Mouse (Mus musculus): ENCODE results near the gene Jdp2. TPM values are rescaled to one million over a fixed set of nuclear protein-coding genes. Genes with fewer than 3 reads are reported as not detected.

Jdp2 gene
- total RNA-seq, 1 experiment: 15.9 TPM

DNA sequence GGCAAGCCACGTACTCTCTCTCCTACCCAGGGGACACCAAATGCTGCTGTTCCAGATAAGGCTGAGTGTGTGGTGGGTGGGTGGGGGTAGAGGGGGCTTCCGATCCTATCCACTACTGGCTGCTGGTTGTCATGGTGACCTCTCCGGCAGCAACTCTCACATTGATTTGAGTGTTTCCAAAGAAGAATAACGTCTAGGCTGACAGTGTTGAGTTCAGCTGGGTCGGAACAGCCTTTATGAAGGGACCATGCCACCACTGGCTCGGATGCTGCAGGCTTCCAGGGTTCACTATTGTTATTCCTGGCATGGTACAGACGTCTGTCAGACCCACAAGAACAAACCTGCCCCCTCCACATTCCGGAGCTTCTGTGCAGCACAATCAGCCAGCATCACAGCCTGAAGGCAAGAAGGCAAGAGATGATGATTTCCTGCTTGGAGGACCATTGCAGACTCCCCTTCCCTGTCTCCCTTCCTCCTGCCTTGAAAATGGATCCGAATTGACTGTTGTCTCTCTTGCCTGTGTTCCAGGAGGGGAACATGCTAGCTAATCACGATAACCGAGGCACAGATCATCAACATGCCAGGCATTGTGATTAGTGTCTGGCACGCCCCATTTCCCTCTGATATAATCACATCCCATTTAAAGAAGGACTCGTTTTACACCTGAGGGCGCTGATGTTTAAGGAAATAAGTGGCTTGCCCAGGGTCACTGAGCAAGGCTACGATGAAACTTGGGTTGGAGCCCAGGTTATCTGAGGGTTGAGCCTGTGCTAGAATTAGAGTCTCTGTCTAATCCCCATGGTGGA lies 17.4 kb upstream of the Jdp2 start:
- Histone ChIP-seq H3K4me3 (ENCODE audit: insufficient read depth in 1 of 2, low read depth in 1 of 2, low read length in 2 of 2, poor library complexity in 1 of 2, severe bottlenecking in 1 of 2) (no peak overlapping the region), H3K9me3 (ENCODE audit: control insufficient read depth, insufficient read depth, low read depth, low read length) (no peaks in the 10 kb centered on the region), H3K4me1 (ENCODE audit: control insufficient read depth in 2 of 2, insufficient read depth in 2 of 2, low read length in 2 of 2, poor library complexity in 1 of 2) (peaks cover 3 to 4% of the 10 kb centered on the region in 2 experiments; a peak in 1 of 4 replicates), H3K9ac (ENCODE audit: insufficient read depth, low read depth, low read length, poor library complexity, severe bottlenecking) (no peak overlapping the region), H3K36me3 (ENCODE audit: control insufficient read depth, insufficient read depth, low read length, poor library complexity, severe bottlenecking) (no peaks in the 10 kb centered on the region), H3K27ac (ENCODE audit: insufficient read depth, low read depth, low read length, poor library complexity, severe bottlenecking) (no peak overlapping the region)
- in situ Hi-C loops (cut with MboI; ENCODE audit: low sequenced_read_pairs in 2 of 2, unreplicated experiment in 2 of 2): no loop called here
- TF ChIP-seq CHD2 (IDR thresholded peaks at IDR 0.05; ENCODE audit: low read depth, low read length): no peak
- no peak for TF ChIP-seq ZNF384 (IDR thresholded peaks at IDR 0.05; ENCODE audit: low read depth, low read length)
- no peak for TF ChIP-seq MAFK (IDR thresholded peaks at IDR 0.05; ENCODE audit: insufficient read depth, low read depth, low read length)
- TF ChIP-seq ZC3H11A (IDR thresholded peaks at IDR 0.05; ENCODE audit: borderline replicate concordance, low read depth, low read length): no peak
- TF ChIP-seq HCFC1 (IDR thresholded peaks at IDR 0.05; ENCODE audit: borderline replicate concordance, insufficient read depth, low read length): no peak
- DNase-seq (ENCODE audit: low read depth, low spot score): no peak

- Histone ChIP-seq H3K4me3 (ENCODE audit: insufficient read depth in 1 of 2, low read depth in 1 of 2, low read length in 2 of 2, poor library complexity in 1 of 2, severe bottlenecking in 1 of 2) (no peak overlapping the region), H3K9me3 (ENCODE audit: control insufficient read depth, insufficient read depth, low read depth, low read length) (no peaks in the 10 kb centered on the region), H3K36me3 (ENCODE audit: control insufficient read depth, insufficient read depth, low read length, poor library complexity, severe bottlenecking) (no peaks in the 10 kb centered on the region), H3K4me1 (ENCODE audit: control insufficient read depth in 2 of 2, insufficient read depth in 2 of 2, low read length in 2 of 2, poor library complexity in 1 of 2) (peaks cover 3 to 4% of the 10 kb centered on the region in 2 experiments; a peak in 1 of 4 replicates), H3K27ac (ENCODE audit: insufficient read depth, low read depth, low read length, poor library complexity, severe bottlenecking) (no peak overlapping the region), H3K9ac (ENCODE audit: insufficient read depth, low read depth, low read length, poor library complexity, severe bottlenecking) (no peak overlapping the region)
- no peak for DNase-seq (ENCODE audit: low read depth, low spot score)
- TF ChIP-seq ZC3H11A (IDR thresholded peaks at IDR 0.05; ENCODE audit: borderline replicate concordance, low read depth, low read length) (no peak), HCFC1 (IDR thresholded peaks at IDR 0.05; ENCODE audit: borderline replicate concordance, insufficient read depth, low read length) (no peak), ZNF384 (IDR thresholded peaks at IDR 0.05; ENCODE audit: low read depth, low read length) (no peak), CHD2 (IDR thresholded peaks at IDR 0.05; ENCODE audit: low read depth, low read length) (no peak), MAFK (IDR thresholded peaks at IDR 0.05; ENCODE audit: insufficient read depth, low read depth, low read length) (no peak)
- in situ Hi-C loops (cut with MboI; ENCODE audit: low sequenced_read_pairs in 2 of 2, unreplicated experiment in 2 of 2): no loop called here
Measured at GRCm38 (mm10) chr12:85582067-85582316, 16.8 kb upstream of the Jdp2 start.

DNA sequence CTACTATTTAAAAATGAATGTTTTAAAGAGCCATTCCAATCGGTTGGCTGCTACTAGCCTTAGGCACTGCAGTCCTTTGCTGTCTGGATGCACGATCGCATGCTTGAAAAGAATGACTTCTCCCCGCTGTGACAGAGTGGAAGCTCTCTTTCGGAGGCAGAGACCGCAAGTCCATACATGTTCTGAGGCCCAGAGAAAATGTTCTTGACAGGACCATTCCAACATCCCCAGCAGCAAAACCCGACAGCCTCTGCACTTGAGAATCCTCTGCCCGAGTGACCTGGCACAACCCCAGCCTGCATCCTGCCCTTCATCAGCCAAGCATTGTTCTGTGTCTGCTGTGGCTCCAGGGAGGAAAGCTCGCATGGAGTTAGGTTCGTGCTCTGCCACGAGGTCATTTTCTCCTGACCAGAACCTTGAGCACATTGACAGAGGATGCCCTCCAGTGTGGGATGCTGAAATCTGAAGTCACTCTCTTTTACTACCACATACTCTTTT lies 13.0 kb upstream of the Jdp2 start:
- H3K9ac ChIP-seq (ENCODE audit: insufficient read depth, low read depth, low read length, poor library complexity, severe bottlenecking): no peak overlapping the region
- H3K4me3 ChIP-seq (ENCODE audit: insufficient read depth in 1 of 2, low read depth in 1 of 2, low read length in 2 of 2, poor library complexity in 1 of 2, severe bottlenecking in 1 of 2): no peak overlapping the region
- H3K4me1 ChIP-seq (ENCODE audit: control insufficient read depth in 2 of 2, insufficient read depth in 2 of 2, low read length in 2 of 2, poor library complexity in 1 of 2): peaks cover 3 to 4% of the 10 kb centered on the region in 2 experiments; a peak in 1 of 4 replicates
- TF ChIP-seq ZC3H11A (IDR thresholded peaks at IDR 0.05; ENCODE audit: borderline replicate concordance, low read depth, low read length) (no peak), CHD2 (IDR thresholded peaks at IDR 0.05; ENCODE audit: low read depth, low read length) (no peak), HCFC1 (IDR thresholded peaks at IDR 0.05; ENCODE audit: borderline replicate concordance, insufficient read depth, low read length) (no peak), ZNF384 (IDR thresholded peaks at IDR 0.05; ENCODE audit: low read depth, low read length) (no peak), MAFK (IDR thresholded peaks at IDR 0.05; ENCODE audit: insufficient read depth, low read depth, low read length) (no peak)
- no peaks in the 10 kb centered on the region for H3K9me3 ChIP-seq (ENCODE audit: control insufficient read depth, insufficient read depth, low read depth, low read length)
- in situ Hi-C loops (cut with MboI; ENCODE audit: low sequenced_read_pairs in 2 of 2, unreplicated experiment in 2 of 2): no loop called here
- no peak for DNase-seq (ENCODE audit: low read depth, low spot score)
- no peaks in the 10 kb centered on the region for H3K36me3 ChIP-seq (ENCODE audit: control insufficient read depth, insufficient read depth, low read length, poor library complexity, severe bottlenecking)
- H3K27ac ChIP-seq (ENCODE audit: insufficient read depth, low read depth, low read length, poor library complexity, severe bottlenecking): no peak overlapping the region

DNA sequence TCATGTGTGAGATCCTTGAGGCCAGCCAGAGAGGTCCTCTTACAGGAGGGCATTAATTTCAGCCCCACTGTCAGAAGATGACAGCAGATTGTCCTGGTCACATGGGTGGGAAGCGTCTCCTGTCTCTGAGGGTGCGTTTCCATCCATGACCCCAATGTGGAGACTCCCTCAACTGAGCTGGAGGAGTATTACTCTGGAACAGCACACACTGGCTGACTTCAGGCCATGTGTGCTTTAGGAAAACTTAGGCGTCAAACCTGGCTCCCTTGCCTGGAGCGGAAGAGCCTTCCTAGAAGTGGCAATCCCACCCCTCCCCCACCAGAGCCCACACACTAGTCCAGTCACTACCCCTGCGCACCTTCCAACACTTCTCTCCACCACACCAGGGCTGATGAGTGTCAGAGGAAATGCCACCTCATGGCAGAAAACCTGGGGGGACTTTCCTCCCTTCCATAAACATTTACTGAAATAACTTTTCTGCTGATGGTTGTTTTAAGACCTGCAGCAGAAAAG lies 8.9 kb upstream of the Jdp2 start:
- no peak for DNase-seq (ENCODE audit: low read depth, low spot score)

More for the DNA sequence above, 8.9 kb upstream of the Jdp2 start:
- Histone ChIP-seq H3K27ac (ENCODE audit: insufficient read depth, low read depth, low read length, poor library complexity, severe bottlenecking) (no peak overlapping the region), H3K36me3 (ENCODE audit: control insufficient read depth, insufficient read depth, low read length, poor library complexity, severe bottlenecking) (no peaks in the 10 kb centered on the region), H3K4me3 (ENCODE audit: insufficient read depth in 1 of 2, low read depth in 1 of 2, low read length in 2 of 2, poor library complexity in 1 of 2, severe bottlenecking in 1 of 2) (no peak overlapping the region), H3K9ac (ENCODE audit: insufficient read depth, low read depth, low read length, poor library complexity, severe bottlenecking) (no peak overlapping the region), H3K4me1 (ENCODE audit: control insufficient read depth in 2 of 2, insufficient read depth in 2 of 2, low read length in 2 of 2, poor library complexity in 1 of 2) (no peaks in the 10 kb centered on the region), H3K9me3 (ENCODE audit: control insufficient read depth, insufficient read depth, low read depth, low read length) (no peaks in the 10 kb centered on the region)
- TF ChIP-seq ZC3H11A (IDR thresholded peaks at IDR 0.05; ENCODE audit: borderline replicate concordance, low read depth, low read length) (no peak), HCFC1 (IDR thresholded peaks at IDR 0.05; ENCODE audit: borderline replicate concordance, insufficient read depth, low read length) (no peak), CHD2 (IDR thresholded peaks at IDR 0.05; ENCODE audit: low read depth, low read length) (no peak), MAFK (IDR thresholded peaks at IDR 0.05; ENCODE audit: insufficient read depth, low read depth, low read length) (no peak), ZNF384 (IDR thresholded peaks at IDR 0.05; ENCODE audit: low read depth, low read length) (no peak)
- in situ Hi-C loops (cut with MboI; ENCODE audit: low sequenced_read_pairs in 2 of 2, unreplicated experiment in 2 of 2): no loop called here
